Mouse (Mus musculus) right cerebral cortex, postnatal 36 days (tissue): ENCODE measurements around the gene E330017A01Rik.

ENCODE experiments used
- DNase-seq, 2 experiments: peaks; one replicate each; pipeline ENCODE4 v3.0.0; 2022; ENCODE audit warnings: low spot score in 2 of 2, mixed read lengths in 1 of 2

Gene E330017A01Rik

GRCm38 (mm10) chr16:58591299-58591698 lies 47.2 kb downstream of the E330017A01Rik start:
- no peak for DNase-seq

GRCm38 (mm10) chr16:58589444-58589843 lies 49.1 kb downstream of the E330017A01Rik start:
- DNase-seq: no peak
